Mouse (Mus musculus): ENCODE data around the gene Lbr.
"Not testable (repeated sequence)": the region's sequence is repeated elsewhere in the genome, so short reads cannot be mapped to it uniquely, and the experiment has no call there.

The Lbr gene

DNA sequence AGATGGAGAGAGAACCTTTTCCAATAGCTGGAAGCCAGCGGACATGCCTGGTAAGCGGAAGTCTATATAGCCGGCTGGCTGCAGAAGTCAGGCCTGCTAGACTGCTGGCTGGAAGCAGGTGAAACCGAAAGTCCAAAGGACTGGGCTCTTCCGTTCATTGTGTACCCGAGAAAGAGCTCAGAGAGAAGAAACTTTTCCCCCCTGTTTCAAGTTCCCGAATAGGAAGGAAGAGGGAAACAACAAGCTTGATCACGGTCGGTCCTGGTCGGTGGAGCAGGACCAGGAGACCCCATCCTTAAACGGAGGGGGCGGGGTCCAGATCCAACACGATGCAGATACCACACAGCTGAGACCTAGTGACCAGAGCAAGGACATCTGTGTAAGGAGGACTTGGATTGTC lies 9.6 kb upstream of the Lbr start:
- no peak for DNase-seq (ENCODE audit: low spot score)

DNA sequence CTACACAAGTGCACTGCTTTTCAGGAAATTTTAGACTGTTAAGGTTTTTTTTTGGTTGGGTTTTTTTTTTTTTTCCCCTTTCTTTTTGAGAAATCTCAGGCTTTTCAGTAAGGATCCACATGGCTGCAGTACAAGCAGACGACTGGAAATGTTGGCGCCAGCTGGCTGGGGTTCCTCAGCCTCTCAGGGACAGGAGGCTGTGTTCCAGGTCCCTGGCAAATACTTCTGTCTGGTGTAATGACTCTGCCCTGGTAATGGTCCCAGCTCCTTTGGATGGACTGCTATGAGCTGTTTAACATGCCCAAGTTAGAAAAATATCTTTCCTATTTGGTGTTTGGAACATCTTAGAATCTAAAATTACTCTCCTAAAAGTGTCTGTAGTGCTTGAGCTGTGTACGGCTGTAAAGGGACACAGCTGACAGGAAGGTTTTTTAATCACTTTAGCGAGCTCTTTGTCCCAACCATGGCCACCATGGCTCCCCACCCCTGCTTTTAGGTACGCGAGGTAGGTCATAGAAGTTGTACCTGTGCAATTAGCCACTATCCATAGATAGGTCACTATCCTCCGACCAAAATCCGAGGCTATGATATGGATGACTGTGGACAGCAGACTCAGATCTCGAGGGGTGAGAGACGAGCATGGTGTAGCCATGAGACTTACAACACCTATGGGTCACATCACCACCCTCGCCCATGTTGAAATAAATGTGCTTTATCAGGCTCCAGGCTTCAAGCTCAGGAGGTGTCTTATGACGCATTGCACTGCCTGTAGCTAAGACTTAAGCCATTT lies 8.9 kb upstream of the Lbr start:
- DNase-seq (ENCODE audit: low spot score): no peak

DNA sequence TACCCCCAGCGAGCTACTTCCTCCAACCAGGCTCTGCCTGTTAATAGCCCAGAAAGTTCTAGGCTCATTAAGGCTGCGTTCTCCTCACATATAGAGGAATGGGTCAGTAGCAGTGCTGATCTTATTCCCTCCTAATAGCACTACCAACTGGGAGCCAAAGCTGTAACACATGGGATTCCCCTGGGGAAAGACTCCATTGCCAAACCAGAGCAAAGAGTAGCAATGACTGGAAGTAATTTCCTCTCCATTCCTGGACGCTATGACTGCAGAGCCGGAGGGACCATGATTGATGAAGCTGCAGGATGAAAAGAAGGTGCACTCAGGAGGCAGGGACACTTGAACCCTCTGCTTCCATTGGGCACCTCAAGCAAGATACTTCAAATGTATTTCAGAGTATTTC lies 7.6 kb upstream of the Lbr start:
- DNase-seq (ENCODE audit: low spot score): no peak

DNA sequence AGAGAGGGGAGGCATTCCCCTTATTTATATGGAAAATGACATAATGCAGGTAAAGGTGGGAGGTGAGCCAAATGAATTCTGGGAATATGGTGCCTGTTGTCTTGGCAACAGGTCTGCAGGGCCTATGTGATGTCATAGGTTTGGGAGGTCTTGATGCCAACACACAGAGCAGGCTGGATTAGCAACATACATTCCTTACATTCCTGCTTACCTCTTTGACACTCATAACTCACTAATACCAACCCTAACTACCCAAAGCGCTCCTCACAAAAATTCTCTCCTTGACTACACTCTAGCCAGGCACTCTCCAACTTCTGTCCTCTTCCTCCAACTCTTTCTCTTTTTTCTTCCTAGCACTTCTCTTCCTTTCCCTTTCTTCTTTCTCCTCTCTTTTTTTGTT lies 5.4 kb upstream of the Lbr start:
- no peak for DNase-seq (ENCODE audit: low spot score)

DNA sequence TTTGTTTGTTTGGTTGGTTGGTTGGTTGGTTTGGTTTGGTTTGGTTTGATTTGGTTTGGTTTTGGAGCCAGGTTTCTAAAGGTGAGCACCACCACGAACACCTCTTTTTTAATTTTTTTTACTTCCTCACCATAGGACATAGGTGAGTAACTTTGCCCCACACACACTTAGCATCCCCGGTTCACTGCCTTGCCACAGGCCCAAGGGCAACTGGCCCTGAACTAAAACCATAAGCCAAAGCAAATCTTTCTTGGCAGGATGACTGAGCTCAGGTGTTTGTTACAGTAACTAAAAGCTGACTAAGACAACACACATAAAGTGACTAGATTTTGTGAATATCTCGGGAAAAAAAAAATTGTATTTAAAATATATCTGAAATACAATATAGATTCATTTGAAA lies 4.5 kb upstream of the Lbr start:
- no peak for DNase-seq (ENCODE audit: low spot score)

DNA sequence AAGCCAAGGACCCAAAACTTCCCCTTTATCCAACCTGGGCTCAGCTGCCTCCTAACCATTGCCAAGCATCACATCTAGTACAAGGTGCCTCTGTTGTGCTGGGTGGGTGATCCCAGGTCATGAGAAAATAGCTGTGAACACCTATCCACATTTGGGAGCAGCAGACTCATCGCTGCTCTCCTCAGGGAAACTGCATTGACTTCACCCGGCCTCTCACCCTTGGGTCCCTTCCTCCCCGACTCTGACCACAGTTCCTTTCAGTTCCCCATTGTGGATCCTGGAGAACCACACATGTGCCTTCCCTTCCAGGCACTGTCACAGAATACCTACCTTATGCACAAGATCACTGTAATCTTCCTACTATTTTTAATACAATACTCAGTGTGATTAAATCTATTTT lies 2.9 kb upstream of the Lbr start:
- DNase-seq (ENCODE audit: low spot score): no peak

DNA sequence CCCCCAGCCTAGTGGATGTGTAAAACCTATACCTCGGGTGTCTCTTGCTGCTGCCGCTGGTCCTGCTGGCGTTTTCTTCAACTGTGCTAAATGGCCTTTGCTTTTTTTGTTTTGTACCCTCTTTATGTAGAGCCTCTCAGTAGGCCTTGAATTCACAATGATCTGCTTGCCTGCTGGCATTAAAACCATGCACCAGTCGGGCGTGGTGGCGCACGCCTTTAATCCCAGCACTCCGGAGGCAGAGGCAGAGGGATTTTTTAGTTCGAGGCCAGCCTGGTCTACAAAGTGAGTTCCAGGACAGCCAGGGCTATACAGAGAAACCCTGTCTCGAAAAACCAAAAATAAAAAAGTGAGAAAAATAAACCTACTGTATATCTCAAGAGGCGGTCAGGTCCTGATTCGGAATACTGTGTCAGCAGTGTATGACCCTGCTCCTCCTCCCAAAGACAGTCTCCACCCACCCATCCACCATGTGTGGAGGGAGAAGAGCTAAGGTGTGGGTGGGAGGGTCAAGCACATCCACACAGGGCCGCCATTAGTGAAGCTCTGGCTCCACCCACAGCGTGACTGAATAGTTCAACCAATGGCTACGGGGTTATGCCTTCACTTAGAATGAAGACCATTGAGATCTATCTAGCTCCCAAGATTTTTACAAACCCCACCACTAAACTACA lies 2.2 kb upstream of the Lbr start:
- no peak for DNase-seq (ENCODE audit: low spot score)

DNA sequence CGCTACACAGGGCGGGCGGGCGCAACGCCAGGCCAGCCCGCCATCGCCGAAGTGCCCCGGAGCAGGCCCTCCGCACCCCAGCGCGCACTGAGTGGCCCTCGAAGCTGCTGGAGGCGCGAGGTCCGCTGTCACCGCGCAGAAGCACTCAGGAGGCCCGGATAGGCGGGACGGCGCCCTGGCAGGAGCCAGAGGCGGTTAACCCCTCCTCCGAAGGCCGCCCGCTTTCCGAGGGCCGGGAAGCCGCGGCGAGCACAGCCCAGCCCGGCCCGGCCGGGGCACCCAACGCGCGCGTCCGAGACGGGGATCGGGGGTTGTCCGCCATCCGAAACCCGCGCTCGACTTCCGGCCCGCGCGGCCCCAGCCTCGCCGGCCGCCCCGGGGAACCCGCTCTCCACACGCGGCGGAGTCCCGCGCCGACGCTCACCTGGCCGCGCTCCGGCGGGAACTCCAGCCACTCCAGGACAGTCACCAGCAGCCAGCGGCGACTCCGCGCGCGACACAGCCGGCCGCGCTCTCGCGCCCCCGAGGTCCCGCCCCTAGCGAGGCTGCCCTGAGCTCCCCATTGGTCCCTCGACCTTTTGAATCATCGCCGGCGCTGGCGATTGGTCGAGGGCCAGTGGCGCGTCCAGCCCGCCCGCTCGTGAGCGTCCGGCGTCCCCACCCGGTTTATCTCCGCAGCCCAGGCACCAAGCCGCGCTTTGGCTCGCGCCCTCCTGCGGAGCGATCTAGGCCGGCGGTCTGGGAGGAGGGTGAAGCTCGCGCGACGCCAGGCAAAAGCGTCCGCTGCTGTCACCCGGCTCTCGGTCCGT lies 778 bp downstream of the Lbr start:
- peak; percentile 89 for DNase-seq (ENCODE audit: low spot score)

DNA sequence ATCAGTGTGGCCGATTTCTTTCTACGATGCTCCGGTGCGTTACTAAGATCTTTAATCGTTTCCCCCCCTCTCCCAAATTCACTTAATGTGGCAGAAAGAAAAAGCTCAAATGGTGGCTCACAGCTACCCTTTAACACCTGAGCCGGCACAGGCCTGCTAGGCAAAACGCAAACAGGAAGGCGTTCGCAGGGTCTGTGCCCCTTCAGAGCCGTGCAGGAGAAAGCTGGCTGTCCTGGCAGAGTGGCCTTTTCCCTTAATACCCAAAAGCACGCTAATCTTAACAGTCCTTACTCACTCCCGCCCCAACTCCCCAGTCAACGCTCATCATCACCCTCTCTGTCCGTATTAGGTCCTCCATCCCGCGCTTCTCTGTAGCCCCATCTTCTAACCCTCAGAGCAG lies 1.4 kb downstream of the Lbr start:
- no peak for DNase-seq (ENCODE audit: low spot score)

DNA sequence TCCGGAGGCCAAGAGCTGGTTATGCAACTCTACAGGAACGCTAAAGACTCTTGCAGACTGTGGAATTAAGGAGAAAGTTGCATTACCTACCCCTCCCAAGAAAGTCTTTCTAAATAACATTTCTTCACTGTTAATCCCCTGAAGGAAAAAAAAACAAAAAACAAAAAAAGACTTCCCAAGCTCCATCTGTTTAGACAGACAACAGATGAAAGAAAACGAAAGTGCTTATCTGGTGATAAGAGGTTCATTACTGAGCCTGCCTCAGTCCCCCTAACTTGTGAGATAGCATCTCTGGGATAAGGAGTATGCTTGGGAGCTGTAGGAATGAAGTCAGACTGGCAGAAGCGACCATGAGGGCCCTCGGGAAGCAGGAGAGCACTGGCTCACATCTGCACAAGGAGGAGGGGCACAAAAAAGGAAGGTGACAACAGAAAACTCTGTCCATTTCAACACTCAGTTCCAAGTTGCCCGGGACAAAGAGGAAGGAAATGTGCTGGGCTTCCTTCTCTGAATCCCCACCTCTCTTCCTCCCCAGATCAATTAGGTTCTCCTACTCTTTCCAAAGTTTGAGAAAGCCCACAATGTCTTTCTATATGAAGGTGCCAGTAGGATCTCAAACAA lies 3.0 kb downstream of the Lbr start:
- DNase-seq (ENCODE audit: low spot score): no peak

DNA sequence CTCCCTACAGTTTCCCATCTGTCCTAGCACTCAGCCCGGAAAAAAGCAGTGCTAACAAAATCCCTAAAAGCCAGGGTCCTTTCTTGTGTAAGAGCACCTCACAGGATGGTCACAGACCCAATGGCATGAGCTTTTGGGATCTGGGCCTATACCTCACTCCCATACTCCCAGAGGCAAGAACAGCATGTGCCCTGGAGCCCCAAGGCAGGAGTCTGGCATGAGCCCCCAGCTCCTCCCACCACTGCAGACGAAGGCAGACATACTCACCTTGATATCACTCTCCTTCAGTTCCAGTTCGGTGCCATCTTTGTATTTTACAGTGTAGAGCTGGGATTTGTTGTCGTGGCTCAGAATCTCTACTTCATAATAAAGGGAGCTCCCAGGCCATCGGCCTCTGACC lies 4.7 kb downstream of the Lbr start:
- no peak for DNase-seq (ENCODE audit: low spot score)

DNA sequence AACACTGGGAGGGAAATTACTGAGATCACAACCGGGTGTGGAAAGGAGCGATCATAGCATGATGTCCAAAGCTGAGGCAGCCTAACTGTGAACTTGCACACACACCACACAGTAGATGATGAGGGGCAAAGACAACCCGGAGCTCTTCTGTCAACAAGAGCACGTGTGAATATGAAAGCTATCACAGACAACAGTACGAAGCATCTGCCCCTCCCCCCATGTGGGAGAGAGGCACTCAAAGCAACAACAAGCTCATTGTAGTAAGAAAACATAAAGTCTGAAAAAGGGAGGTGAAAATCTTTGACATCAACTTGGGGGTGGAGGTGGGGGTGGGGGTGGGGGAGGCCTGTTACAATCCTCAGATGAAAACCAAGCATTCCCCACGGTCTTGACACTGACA lies 9.7 kb downstream of the Lbr start:
- no peak for DNase-seq (ENCODE audit: low spot score)

DNA sequence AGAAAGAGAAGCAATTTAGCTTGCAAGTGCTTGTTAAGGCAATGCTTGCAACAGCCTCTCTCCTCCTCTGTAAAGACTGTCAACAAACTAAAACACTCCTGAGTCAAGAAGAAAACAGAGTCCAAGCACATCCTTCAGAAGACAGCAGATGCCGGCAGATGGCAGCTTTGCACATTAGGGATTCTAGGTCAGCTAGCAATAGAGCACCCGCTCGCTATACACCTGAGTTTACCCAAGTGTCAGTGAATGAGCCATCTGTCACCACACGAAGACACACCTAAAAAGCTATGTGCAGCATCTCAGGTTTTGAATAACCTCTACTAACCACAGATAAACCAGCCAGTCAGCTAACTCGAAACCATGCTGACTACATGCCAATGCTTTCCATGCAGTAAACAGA lies 10.1 kb downstream of the Lbr start:
- no peak for DNase-seq (ENCODE audit: low spot score)

DNA sequence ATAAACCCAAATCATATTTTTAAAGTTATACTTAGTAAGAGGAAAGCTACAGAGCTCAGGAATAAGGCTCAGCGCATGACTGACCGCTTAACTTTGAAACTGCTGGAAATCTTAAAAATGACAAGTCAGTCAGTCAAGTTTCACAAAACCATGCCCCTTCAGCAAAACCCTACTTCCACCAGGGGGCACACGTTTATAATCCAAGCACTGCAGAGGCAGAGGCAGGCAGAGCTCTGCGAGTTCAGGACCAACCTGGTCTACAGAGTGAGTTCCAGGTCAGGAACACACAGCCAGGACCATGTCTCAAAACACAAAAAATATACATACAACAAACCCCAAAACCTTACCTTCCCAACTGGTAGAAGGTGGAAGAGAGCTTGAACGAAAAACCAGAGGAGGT lies 14.5 kb downstream of the Lbr start:
- DNase-seq (ENCODE audit: low spot score): no peak

DNA sequence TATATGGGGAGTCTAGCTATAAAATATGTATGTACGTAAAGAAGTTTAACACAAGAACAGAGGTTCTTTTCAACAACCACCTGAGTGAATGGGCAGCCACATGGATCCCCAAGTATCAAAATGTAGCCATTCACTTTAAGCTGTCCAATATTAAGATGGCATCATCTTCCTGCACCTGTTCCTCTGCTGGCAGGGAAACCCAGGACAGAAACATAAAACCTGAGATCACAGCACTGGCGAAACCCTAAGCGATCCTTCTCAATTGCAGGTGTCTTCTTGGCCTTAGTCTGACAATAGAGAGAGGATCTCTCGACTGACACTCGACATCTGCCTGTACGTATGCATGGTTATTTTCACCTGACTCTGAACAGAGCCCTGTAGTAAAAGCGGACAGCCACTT lies 16.1 kb downstream of the Lbr start:
- no peak for DNase-seq (ENCODE audit: low spot score)

DNA sequence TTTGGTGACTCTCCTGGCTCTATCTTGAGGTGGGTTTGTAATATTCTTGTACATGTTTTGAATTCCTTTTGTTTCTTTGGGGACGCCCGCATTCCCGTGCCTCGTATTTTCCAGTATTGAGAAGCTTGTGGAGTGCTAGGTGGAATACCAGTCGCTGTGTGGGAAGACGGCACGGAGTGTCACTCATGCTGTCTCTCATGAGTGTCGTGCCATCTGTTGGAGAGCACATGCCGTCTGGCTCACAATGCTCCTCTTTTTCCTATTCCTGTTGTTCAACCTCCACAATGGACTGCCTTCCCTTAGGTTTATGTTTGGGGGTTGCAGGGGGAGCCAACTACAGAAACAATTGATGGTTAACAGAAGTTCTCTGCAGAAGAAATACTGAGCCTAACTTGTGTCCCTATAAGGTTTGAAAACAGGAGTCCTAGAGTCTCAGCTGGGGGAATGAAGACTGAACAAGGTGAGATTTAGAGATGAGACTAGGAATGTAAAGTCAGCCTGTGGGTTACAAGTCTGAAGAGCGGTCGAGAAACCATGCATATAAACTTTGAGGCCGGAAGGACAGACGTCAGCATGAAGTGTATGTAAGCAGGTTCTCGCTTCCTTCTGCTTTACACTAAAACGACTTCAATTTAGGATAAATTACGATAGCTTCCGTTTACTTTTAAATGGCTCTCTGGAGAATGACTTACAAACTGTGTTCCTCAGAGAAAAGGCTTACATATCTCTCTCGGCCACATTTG lies 31.2 kb downstream of the Lbr start:
- DNase-seq (ENCODE audit: low spot score): no peak

DNA sequence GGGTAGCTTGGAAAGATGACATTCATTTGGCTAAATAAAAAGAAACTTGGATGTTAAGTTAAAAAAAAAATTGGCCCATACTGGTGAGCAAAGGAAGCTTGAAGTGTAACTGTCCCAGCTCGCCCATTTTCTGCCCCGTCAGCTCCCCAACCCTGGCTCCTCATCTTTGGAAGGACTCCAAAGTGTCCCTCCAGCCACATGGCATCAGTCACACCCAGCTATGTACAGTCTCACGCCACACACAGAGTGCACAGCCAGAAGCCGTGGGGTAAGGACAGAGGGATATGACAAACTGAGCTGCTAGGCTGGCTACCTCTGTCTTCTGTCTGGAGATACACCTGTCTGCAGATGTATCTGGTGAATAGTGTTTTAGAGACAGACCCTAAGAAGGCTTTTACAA lies 42.2 kb downstream of the Lbr start:
- DNase-seq (ENCODE audit: low spot score): no peak

DNA sequence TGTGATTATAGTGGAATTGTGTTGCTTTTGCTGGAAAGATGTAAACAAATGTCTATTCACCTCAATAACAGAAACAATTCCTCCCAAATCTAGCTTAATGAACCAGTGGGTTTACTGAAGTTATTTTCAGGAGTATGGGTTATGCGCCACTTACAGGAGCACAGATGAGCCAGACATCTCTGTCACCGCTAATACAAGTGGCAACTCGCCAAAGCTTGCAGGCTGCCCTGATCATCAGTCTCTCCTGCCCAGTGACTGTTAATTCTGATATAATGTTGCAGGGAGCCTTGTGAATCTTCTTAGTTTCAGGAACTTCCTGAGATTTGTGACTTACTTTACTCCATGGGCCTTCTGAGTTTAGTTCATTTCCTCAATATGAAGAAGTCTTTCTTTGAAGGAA lies 42.9 kb downstream of the Lbr start:
- DNase-seq (ENCODE audit: low spot score): no peak

DNA sequence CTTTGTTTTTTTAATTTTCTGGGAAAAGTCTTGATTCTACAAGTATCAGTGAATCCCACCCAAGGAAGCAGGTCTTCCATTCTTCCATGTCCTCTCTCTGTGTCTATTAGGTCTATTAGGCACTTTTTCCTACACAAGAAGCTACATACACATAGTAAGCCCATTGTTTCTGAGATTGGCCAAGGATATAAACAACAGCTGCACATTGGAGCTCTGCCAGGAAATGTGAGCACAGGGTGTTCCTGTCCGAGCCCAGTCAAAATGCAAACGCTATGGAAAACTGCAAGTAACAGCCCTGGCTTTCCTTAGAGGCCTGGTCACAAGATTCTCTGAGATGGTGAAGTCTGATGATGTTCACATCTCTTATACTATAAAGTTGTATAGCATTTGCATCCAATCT lies 49.3 kb downstream of the Lbr start:
- no peak for DNase-seq (ENCODE audit: low spot score)

DNA sequence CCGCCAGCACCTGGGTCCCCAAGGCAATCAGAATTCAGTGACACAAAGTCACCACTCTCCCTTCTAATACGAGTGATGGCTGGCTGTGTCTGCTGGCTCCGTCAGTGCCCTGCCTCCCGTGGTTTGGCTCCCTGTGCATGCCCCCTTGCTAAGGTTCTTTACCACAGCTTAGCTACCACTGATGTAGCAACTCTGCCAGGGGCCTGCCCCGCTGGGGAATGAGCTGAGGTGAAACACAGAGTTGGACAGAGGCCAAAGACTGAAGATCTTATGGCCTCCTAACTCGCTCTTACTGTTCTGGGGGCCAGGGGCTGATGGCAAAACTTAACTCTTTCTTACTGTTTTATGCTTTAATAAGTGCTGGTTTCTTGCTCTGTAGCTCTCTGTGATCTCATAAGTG lies 52.9 kb downstream of the Lbr start:
- DNase-seq (ENCODE audit: low spot score): no peak

DNA sequence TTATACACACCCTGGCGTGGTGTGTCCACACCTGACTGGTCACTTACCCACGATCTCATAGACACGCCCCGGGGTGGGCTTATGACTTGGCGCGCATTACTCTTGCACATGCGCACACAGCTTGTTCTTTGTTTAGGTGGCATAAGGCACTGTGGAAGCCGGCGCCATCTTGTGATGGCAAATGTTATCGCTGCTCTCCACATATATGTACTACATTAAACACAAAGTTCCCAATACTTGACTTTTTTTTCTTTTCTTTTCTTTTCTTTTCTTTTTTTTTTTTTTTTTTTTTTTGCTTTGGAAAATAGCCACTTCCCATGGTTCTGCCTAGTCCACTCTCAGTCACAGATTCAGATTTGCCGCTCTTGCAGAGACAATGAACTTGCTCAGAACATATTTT lies 60.2 kb downstream of the Lbr start:
- not testable (repeated sequence) for DNase-seq (ENCODE audit: low spot score)

DNA sequence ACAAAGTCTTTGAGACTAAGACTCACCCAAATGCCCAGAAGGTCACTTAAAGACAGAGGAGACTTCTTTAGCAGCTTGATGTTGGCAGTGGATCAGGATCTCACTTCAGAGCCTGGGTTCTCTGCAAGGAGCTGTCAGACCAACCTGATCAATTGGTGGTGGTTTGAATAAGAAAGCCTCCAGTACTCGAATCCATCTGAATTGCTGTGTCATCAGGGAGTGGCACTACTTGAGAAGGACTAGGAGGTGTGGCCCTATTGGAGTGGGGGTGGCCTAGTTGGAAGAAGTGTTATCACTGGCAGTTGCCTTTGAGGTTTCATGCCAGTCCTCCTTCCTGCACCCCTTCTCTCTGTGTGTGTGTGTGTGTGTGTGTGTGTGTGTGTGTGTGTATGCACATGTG lies 66.3 kb downstream of the Lbr start:
- DNase-seq (ENCODE audit: low spot score): no peak

All from urinary bladder, postnatal 10 days (tissue).